Mouse (Mus musculus): Measurements from ENCODE around the gene Slc29a2. TPM values are rescaled to one million over a fixed set of nuclear protein-coding genes. Genes with fewer than 3 reads are reported as not detected.
A peak's percentile ranks its signal among the peaks of the same experiment; 100 is the strongest.

The Slc29a2 gene
- total and polyA plus RNA-seq, 2 experiments, result 0.28 to 2.3 TPM

DNA sequence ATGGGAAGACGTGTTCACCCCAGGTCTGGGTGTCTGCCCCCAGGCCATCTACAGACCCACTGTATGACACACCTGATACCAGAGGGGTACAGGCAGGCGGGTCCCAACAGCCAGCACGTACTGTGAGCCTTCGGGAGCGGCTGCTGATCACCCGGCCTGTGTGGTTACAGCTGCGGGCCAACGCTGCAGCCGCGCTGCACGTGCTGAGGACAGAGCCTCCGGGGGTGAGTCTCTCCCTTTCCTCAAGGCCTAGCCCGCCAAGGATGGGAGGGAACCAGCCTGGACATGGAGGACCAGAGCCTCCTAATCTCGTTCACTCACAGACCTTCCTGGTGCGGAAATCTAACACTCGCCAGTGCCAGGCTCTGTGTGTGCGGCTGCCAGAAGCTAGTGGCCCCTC, 27.4 kb downstream of the Slc29a2 start:
- no peak for DNase-seq (ENCODE audit: extremely low read depth, low read depth, low spot score)
- Histone ChIP-seq H3K4me1 (ENCODE audit: control insufficient read depth, insufficient read depth, low read length) (no peaks in the 10 kb centered on the region), H3K27ac (replicated peaks; ENCODE audit: insufficient read depth, low read depth, low read length) (no peak overlapping the region), H3K9ac (ENCODE audit: low read depth, low read length) (0 out of 2 replicates have a peak overlapping the region, but pooled peaks have one; percentile 10), H3K79me2 (ENCODE audit: control insufficient read depth, insufficient read depth, low read length) (no peaks in the 10 kb centered on the region), H3K36me3 (ENCODE audit: control insufficient read depth, insufficient read depth, low read length) (peaks cover 2% of the 10 kb centered on the region; the same call in 1 of the 2 replicates), H3K27me3 (ENCODE audit: control insufficient read depth, insufficient read depth, low read length) (no peaks in the 10 kb centered on the region), H3K4me3 (ENCODE audit: insufficient read depth, low read depth, low read length) (peak overlapping the region; percentile 22; the same call in 1 of the 2 replicates)
- TF ChIP-seq POLR2A (IDR thresholded peaks at IDR 0.05; ENCODE audit: extremely low read depth, insufficient read depth, low read length) (no peak), CTCF (IDR thresholded peaks at IDR 0.05; ENCODE audit: low read depth, low read length) (no peak)
- 30% methylated on average over 17 of the region's 17 CpGs for WGBS

DNA sequence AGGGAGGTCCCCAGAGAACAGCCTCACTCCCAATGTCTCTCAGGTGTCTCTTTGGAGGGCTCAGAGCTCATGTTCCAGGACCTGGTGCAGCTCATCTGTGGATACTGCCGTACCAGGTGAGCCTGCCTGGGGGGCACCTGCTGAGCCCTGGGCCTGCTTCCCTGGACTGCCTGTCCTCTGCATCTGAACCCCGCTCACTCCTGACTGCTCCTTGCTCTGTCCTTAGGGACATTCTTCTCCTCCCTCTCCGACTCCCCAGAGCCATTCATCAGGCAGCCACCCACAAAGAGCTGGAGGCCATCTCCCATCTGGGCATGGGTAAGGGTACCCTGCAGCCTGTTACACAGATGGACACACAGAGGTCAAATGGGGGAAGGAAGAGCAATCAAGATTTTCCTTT, 27.9 kb downstream of the Slc29a2 start:
- 81% methylated on average over 3 of the region's 3 CpGs for WGBS

DNA sequence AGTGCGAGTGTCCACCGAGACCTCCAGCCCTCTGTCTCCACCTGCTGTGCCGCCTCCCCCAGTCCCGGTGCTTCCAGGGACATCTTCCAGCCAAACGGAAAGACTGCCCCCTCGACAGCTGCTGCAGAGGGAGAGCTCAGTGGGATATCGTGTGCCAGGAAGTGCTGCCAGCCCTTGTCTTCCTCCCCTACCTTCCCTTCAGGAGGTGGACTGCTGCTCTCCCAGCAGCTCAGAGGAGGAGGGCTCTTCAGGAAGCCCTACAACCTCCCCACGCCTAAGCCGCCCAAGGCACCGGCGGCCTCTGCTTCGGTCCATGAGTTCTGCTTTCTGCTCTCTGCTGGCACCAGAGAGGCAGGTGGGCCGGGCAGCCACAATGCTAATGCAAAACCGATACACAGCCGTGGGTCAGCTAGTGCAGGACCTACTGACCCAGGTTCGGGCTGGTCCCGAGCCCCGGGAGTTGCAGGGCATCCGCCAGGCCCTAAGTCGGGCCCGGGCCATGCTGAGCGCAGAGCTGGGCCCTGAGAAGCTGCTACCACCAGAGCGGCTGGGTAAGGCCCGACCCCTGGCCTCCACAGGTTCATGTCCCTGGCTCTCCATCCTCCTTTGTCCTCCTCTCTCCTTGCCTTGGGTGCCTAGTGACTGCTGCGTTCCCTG, 28.6 kb downstream of the Slc29a2 start:
- WGBS, result 62% methylated on average over 25 of the region's 25 CpGs
- Histone ChIP-seq H3K9ac (ENCODE audit: low read depth, low read length) (no peak overlapping the region), H3K4me3 (ENCODE audit: insufficient read depth, low read depth, low read length) (no peak overlapping the region), H3K27ac (replicated peaks; ENCODE audit: insufficient read depth, low read depth, low read length) (no peak overlapping the region), H3K79me2 (ENCODE audit: control insufficient read depth, insufficient read depth, low read length) (no peaks in the 10 kb centered on the region), H3K36me3 (ENCODE audit: control insufficient read depth, insufficient read depth, low read length) (no peaks in the 10 kb centered on the region), H3K27me3 (ENCODE audit: control insufficient read depth, insufficient read depth, low read length) (no peaks in the 10 kb centered on the region), H3K4me1 (ENCODE audit: control insufficient read depth, insufficient read depth, low read length) (no peaks in the 10 kb centered on the region)
- DNase-seq (ENCODE audit: extremely low read depth, low read depth, low spot score), result no peak
- TF ChIP-seq CTCF (IDR thresholded peaks at IDR 0.05; ENCODE audit: low read depth, low read length), result no peak
- no peak for TF ChIP-seq POLR2A (IDR thresholded peaks at IDR 0.05; ENCODE audit: extremely low read depth, insufficient read depth, low read length)

More for the DNA sequence above, 27.9 kb downstream of the Slc29a2 start:
- Histone ChIP-seq H3K79me2 (ENCODE audit: control insufficient read depth, insufficient read depth, low read length) (no peaks in the 10 kb centered on the region), H3K27ac (replicated peaks; ENCODE audit: insufficient read depth, low read depth, low read length) (no peak overlapping the region), H3K9ac (ENCODE audit: low read depth, low read length) (no peak overlapping the region), H3K36me3 (ENCODE audit: control insufficient read depth, insufficient read depth, low read length) (peaks cover 2% of the 10 kb centered on the region; the same call in 1 of the 2 replicates), H3K27me3 (ENCODE audit: control insufficient read depth, insufficient read depth, low read length) (no peaks in the 10 kb centered on the region), H3K4me1 (ENCODE audit: control insufficient read depth, insufficient read depth, low read length) (no peaks in the 10 kb centered on the region), H3K4me3 (ENCODE audit: insufficient read depth, low read depth, low read length) (no peak overlapping the region)
- DNase-seq (ENCODE audit: extremely low read depth, low read depth, low spot score), result no peak
- TF ChIP-seq CTCF (IDR thresholded peaks at IDR 0.05; ENCODE audit: low read depth, low read length) (no peak), POLR2A (IDR thresholded peaks at IDR 0.05; ENCODE audit: extremely low read depth, insufficient read depth, low read length) (no peak)

DNA sequence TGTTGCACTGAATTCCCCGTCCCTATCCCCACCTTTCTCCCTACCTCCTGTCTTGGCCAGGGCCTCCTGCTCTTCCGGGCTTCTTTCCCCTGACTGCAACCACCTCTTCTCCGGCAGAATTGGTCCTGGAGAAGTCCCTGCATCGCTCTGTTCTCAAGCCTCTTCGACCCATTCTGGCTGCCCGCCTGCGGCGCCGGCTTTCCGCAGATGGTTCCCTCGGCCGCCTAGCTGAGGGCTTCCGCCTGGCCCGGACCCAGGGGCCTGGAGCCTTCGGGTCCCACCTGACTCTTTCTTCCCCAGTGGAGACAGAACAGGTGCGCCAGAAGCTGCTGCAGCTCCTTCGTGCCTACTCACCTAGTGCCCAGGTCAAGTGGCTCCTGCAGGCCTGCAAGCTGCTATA, 29.2 kb downstream of the Slc29a2 start:
- Histone ChIP-seq H3K36me3 (ENCODE audit: control insufficient read depth, insufficient read depth, low read length) (no peaks in the 10 kb centered on the region), H3K27ac (replicated peaks; ENCODE audit: insufficient read depth, low read depth, low read length) (no peak overlapping the region), H3K9ac (ENCODE audit: low read depth, low read length) (no peak overlapping the region), H3K79me2 (ENCODE audit: control insufficient read depth, insufficient read depth, low read length) (no peaks in the 10 kb centered on the region), H3K4me1 (ENCODE audit: control insufficient read depth, insufficient read depth, low read length) (no peaks in the 10 kb centered on the region), H3K4me3 (ENCODE audit: insufficient read depth, low read depth, low read length) (no peak overlapping the region), H3K27me3 (ENCODE audit: control insufficient read depth, insufficient read depth, low read length) (no peaks in the 10 kb centered on the region)
- no peak for DNase-seq (ENCODE audit: extremely low read depth, low read depth, low spot score)
- TF ChIP-seq POLR2A (IDR thresholded peaks at IDR 0.05; ENCODE audit: extremely low read depth, insufficient read depth, low read length) (no peak), CTCF (IDR thresholded peaks at IDR 0.05; ENCODE audit: low read depth, low read length) (no peak)
- 85% methylated on average over 17 of the region's 17 CpGs for WGBS

DNA sequence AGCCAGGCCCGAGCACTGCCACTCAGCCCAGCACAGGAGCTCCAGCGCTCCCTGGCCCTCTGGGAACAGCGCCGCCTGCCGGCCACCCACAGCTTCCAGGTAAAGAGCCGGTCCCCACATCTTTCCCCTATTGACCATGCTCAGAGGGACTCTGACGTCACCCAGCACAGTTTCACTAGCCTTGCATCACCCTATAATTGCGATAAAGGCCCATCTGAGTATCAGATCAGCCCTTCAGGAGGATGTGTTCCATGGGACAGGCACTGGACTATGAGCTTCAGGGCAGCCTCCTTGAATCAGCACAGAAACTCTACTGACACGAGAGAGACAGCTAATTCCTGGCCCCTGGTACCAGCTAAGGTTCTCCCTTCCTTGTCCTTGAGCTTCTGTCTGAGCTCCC, 30.2 kb downstream of the Slc29a2 start:
- WGBS, result 18% methylated on average over 9 of the region's 9 CpGs
- TF ChIP-seq POLR2A (IDR thresholded peaks at IDR 0.05; ENCODE audit: extremely low read depth, insufficient read depth, low read length), result no peak
- TF ChIP-seq CTCF (IDR thresholded peaks at IDR 0.05; ENCODE audit: low read depth, low read length), result peak; percentile 85
- Histone ChIP-seq H3K27me3 (ENCODE audit: control insufficient read depth, insufficient read depth, low read length) (no peaks in the 10 kb centered on the region), H3K4me1 (ENCODE audit: control insufficient read depth, insufficient read depth, low read length) (no peaks in the 10 kb centered on the region), H3K4me3 (ENCODE audit: insufficient read depth, low read depth, low read length) (no peak overlapping the region), H3K9ac (ENCODE audit: low read depth, low read length) (no peak overlapping the region), H3K27ac (replicated peaks; ENCODE audit: insufficient read depth, low read depth, low read length) (no peak overlapping the region), H3K36me3 (ENCODE audit: control insufficient read depth, insufficient read depth, low read length) (no peaks in the 10 kb centered on the region), H3K79me2 (ENCODE audit: control insufficient read depth, insufficient read depth, low read length) (no peaks in the 10 kb centered on the region)
- DNase-seq (ENCODE audit: extremely low read depth, low read depth, low spot score), result peak; percentile 16

DNA sequence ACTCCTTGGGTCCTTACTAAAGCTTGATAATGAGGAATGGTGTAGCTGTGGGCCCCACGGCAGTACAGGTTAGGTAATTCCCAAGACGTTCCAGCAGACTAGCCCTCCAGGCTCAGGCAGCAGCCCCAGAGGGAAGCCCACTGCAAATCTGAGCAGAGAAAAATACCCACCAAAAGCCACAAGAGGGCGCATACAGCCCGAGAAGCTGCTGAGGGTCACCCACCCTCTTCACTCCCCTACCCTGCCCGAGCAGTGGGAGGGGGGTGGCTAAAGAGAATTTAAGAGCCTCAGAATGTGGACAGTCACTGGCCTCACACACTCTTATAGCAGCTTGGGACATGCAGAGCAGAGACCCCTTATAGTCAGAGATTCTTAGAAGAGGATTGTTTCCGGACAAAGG, 32.6 kb downstream of the Slc29a2 start:
- no peaks in the 10 kb centered on the region for H3K79me2 ChIP-seq (ENCODE audit: control insufficient read depth, insufficient read depth, low read length)
- no peaks in the 10 kb centered on the region for H3K27me3 ChIP-seq (ENCODE audit: control insufficient read depth, insufficient read depth, low read length)
- H3K4me1 ChIP-seq (ENCODE audit: control insufficient read depth, insufficient read depth, low read length), result no peaks in the 10 kb centered on the region
- H3K36me3 ChIP-seq (ENCODE audit: control insufficient read depth, insufficient read depth, low read length), result no peaks in the 10 kb centered on the region
- no peak for DNase-seq (ENCODE audit: extremely low read depth, low read depth, low spot score)
- no peak overlapping the region for H3K9ac ChIP-seq (ENCODE audit: low read depth, low read length)
- no peak overlapping the region for H3K4me3 ChIP-seq (ENCODE audit: insufficient read depth, low read depth, low read length)
- WGBS, result 20% methylated on average over 6 of the region's 6 CpGs
- TF ChIP-seq POLR2A (IDR thresholded peaks at IDR 0.05; ENCODE audit: extremely low read depth, insufficient read depth, low read length), result no peak
- peak; percentile 68 for TF ChIP-seq CTCF (IDR thresholded peaks at IDR 0.05; ENCODE audit: low read depth, low read length)
- no peak overlapping the region for H3K27ac ChIP-seq (replicated peaks; ENCODE audit: insufficient read depth, low read depth, low read length)

All from liver, adult 2 months (tissue).